Mouse (Mus musculus) adrenal gland, postnatal 36 days (tissue): ENCODE measurements around the gene Gm45785. TPM values are rescaled to one million over a fixed set of nuclear protein-coding genes. Genes with fewer than 3 reads are reported as not detected.

Experiments
- DNase-seq, 2 experiments: peaks; one replicate each; pipeline ENCODE4 v3.0.0; 2021; ENCODE audit warnings: mixed read lengths in 1 of 2
- total RNA-seq, 2 experiments: library from RNA; stranded (reverse); gene quantifications; 2 replicates each; pipeline ENCODE4 v1.2.3; 2021

Gm45785 gene
- total RNA-seq, 2 experiments from 2014 or later, result 1.3 TPM; not detected in 1

GRCm38 (mm10) chr7:140831447-140831846, 24.7 kb downstream of the Gm45785 start:
- DNase-seq, result peak; percentile 58 to 59

- peak; percentile 55 to 58 for DNase-seq
Observed at GRCm38 (mm10) chr7:140828171-140828881, 27.8 kb downstream of the Gm45785 start.

- no peak for DNase-seq
Observed at GRCm38 (mm10) chr7:140822731-140823130, 33.4 kb downstream of the Gm45785 start.

GRCm38 (mm10) chr7:140821653-140822329, 34.3 kb downstream of the Gm45785 start, which contains the start of gene Zfp941:
Gene Zfp941 (minus strand): TSS chr7:140822178.
- peak; percentile 50 to 63 for DNase-seq

GRCm38 (mm10) chr7:140821305-140821652, 34.9 kb downstream of the Gm45785 start:
- no peak for DNase-seq

- DNase-seq, result no peak
Observed at GRCm38 (mm10) chr7:140820173-140820572, 36.0 kb downstream of the Gm45785 start.

GRCm38 (mm10) chr7:140812850-140813249, 43.3 kb downstream of the Gm45785 start:
- no peak for DNase-seq

GRCm38 (mm10) chr7:140811714-140812113, 44.4 kb downstream of the Gm45785 start:
- DNase-seq, result no peak

GRCm38 (mm10) chr7:140810496-140810895, 45.6 kb downstream of the Gm45785 start:
- no peak for DNase-seq

GRCm38 (mm10) chr7:140805704-140806103, 50.4 kb downstream of the Gm45785 start:
- DNase-seq, result peak; percentile 70 to 79

- no peak for DNase-seq
Observed at GRCm38 (mm10) chr7:140802629-140803028, 53.5 kb downstream of the Gm45785 start.

GRCm38 (mm10) chr7:140798212-140798611, 57.9 kb downstream of the Gm45785 start:
- no peak for DNase-seq

- DNase-seq, result no peak
Observed at GRCm38 (mm10) chr7:140797619-140798018, 58.5 kb downstream of the Gm45785 start.

- no peak for DNase-seq
Observed at GRCm38 (mm10) chr7:140793541-140793940, 62.6 kb downstream of the Gm45785 start.

- DNase-seq, result no peak
Observed at GRCm38 (mm10) chr7:140788053-140788435, 68.1 kb downstream of the Gm45785 start.

- DNase-seq, result no peak
Observed at GRCm38 (mm10) chr7:140787406-140788052, 68.6 kb downstream of the Gm45785 start, which contains the start of gene Syce1. Gene Syce1 (minus strand): TSS chr7:140787852.

- DNase-seq, result no peak
Observed at GRCm38 (mm10) chr7:140780548-140780947, 75.6 kb downstream of the Gm45785 start.

Other genes with a start within 250 kb of the Gm45785 start
- gene Olfr61, start 227.4 kb downstream of the Gm45785 start, total RNA-seq, result not detected
- not detected for gene Olfr53, start 209.9 kb downstream of the Gm45785 start, total RNA-seq
- not detected for gene Olfr539, start 196.4 kb downstream of the Gm45785 start, total RNA-seq
- gene Olfr45, start 174.4 kb downstream of the Gm45785 start, total RNA-seq, result not detected
- not detected for gene Olfr541, start 159.1 kb downstream of the Gm45785 start, total RNA-seq
- 100 to 1,000 TPM; 251 to 279 TPM for gene Cyp2e1, start 92.6 kb downstream of the Gm45785 start, total RNA-seq
- not detected for gene Syce1, start 68.5 kb downstream of the Gm45785 start, total RNA-seq
- 1 to 10 TPM; 2.7 to 3.4 TPM for gene Zfp941, start 34.2 kb downstream of the Gm45785 start, total RNA-seq
- under 1 TPM in 1 of 2 experiments, not detected in 1; 0.70 TPM for gene Urah, start 21.3 kb downstream of the Gm45785 start, total RNA-seq
- not detected for gene Scgb1c1, start 10.8 kb downstream of the Gm45785 start, total RNA-seq
- gene Odf3, start 8.5 kb downstream of the Gm45785 start, total RNA-seq, result under 1 TPM in 1 of 2 experiments, not detected in 1; 0.26 TPM
- gene Ric8a, start 626 bp upstream of the Gm45785 start, total RNA-seq, result 10 to 100 TPM; 52.7 to 60.4 TPM
- 10 to 100 TPM; 30.5 to 41.4 TPM for gene Bet1l, start 1.2 kb upstream of the Gm45785 start, total RNA-seq
- 100 to 1,000 TPM; 118 to 127 TPM for gene Psmd13, start 25.6 kb upstream of the Gm45785 start, total RNA-seq
- gene Sirt3, start 26.0 kb upstream of the Gm45785 start, total RNA-seq, result 10 to 100 TPM; 31.3 to 33.8 TPM
- gene Cox8b, start 44.1 kb upstream of the Gm45785 start, total RNA-seq, result 1,000 to 10,000 TPM in 1 of 2 experiments, 100 to 1,000 TPM in 1; 964 to 1,065 TPM
- 1 to 10 TPM in 1 of 2 experiments, under 1 TPM in 1; 0.99 to 1.1 TPM for gene Nlrp6, start 64.6 kb upstream of the Gm45785 start, total RNA-seq
- gene Pgghg, start 85.1 kb upstream of the Gm45785 start, total RNA-seq, result 10 to 100 TPM; 35.8 to 38.1 TPM
- gene Ifitm5, start 94.0 kb upstream of the Gm45785 start, total RNA-seq, result 1 to 10 TPM in 1 of 2 experiments, under 1 TPM in 1; 0.63 to 1.7 TPM
- not detected for gene Gm45717, start 99.6 kb upstream of the Gm45785 start, total RNA-seq
- gene Ifitm2, start 99.7 kb upstream of the Gm45785 start, total RNA-seq, result 100 to 1,000 TPM; 430 to 633 TPM
- gene Ifitm1, start 110.9 kb upstream of the Gm45785 start, total RNA-seq, result 1 to 10 TPM; 5.5 to 7.3 TPM
- gene Ifitm3, start 154.4 kb upstream of the Gm45785 start, total RNA-seq, result 100 to 1,000 TPM; 135 to 191 TPM
- under 1 TPM in 1 of 2 experiments, not detected in 1; 0.99 TPM for gene Ifitm6, start 161.6 kb upstream of the Gm45785 start, total RNA-seq
- gene Gm17387, start 172.8 kb upstream of the Gm45785 start, total RNA-seq, result not detected
- under 1 TPM; 0.83 to 0.95 TPM for gene B4galnt4, start 204.8 kb upstream of the Gm45785 start, total RNA-seq
- gene Pkp3, start 221.9 kb upstream of the Gm45785 start, total RNA-seq, result 1 to 10 TPM; 1.4 to 1.5 TPM
- gene Sigirr, start 244.2 kb upstream of the Gm45785 start, total RNA-seq, result 1 to 10 TPM; 2.4 to 4.3 TPM